Mouse (Mus musculus) gastrocnemius, postnatal 25 days (tissue): ENCODE data around the gene Tnnt1. TPM values are rescaled to one million over a fixed set of nuclear protein-coding genes. Genes with fewer than 3 reads are reported as not detected.

Experiments
- DNase-seq: peaks from one replicate; pipeline ENCODE4 v3.0.0; 2022
- total RNA-seq, 2 experiments: library from RNA; stranded (reverse); gene quantifications; 1 replicate in 1 of 2; 2 replicates in 1 of 2; pipeline ENCODE4 v1.2.3; 2021

The Tnnt1 gene
- total RNA-seq, 2 experiments from 2014 or later = 151 to 768 TPM

DNA sequence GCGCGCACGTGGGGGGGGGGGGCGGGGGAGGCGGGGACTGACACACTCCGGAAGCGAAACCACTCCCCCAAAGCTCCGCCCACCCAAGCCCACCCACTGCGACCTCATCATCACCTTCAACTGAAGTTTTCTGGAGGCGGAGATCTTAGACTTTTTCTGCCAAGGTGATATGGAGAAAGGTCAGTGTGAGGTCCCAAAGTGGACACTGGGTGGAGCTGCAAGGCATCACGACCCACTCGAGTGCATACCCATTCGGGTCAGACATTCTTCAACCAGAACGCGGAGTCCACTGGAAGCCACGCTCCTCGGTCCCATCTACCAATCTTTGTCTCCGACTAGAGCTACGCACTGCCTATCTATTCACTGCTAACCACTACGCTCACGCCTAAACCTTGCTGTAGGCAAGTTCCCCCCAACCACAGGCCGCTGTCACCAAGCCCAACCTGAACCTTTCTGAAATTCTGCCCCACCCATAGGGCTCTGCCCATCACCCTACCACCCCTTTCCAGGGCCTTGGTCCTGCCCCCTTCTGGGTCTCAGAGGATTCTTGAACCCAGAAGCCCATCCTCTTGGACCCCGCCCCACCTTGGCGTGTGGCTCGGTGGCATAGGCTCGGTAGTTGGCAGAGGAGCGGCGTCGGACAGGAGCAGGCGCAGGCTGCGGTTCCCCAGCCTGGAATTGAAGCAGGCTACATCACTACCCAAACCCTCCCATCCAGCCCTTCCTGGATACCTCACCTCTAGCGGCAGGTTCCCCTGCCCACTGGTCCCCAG is 5.2 kb upstream of the Tnnt1 start:
- no peak for DNase-seq

DNA sequence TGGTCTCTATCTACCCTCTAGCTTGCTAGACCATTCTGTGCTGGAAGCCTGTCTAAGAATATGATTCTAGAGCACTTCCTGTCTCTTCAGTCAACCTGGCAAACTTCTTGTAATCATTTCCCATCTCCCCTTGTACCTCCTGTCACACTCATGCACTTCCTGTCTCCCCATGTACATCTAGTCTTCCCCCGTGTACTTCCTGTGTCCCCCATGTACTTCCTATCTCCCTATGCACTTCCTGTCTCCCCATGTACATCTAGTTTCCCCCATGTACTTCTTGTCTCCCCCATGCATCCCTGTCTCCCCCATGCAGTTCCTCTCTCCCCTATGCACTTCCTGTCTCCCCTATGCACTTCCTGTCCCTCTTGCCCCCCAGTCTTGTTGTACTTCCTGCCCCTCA is 2.3 kb upstream of the Tnnt1 start:
- DNase-seq = no peak

DNA sequence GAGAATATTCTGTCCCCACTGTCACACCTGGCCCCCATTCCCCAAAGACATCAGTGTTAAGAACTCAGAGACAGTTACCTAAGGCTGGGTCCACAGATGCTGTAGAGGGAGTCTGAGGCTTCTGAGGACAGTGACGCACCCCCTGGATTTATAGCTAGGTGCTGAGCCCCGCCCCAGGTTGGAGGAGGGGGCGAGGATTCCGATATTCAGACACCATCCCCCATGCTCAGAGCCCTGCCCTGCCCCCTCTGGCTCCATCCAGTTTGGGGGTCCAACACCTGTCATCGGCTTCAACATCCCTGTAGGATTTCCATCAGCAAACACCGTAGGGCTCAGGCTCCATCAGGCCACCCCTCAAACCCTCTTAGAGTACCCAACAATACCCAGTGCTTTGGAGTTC is 329 bp downstream of the Tnnt1 start:
- no peak for DNase-seq

DNA sequence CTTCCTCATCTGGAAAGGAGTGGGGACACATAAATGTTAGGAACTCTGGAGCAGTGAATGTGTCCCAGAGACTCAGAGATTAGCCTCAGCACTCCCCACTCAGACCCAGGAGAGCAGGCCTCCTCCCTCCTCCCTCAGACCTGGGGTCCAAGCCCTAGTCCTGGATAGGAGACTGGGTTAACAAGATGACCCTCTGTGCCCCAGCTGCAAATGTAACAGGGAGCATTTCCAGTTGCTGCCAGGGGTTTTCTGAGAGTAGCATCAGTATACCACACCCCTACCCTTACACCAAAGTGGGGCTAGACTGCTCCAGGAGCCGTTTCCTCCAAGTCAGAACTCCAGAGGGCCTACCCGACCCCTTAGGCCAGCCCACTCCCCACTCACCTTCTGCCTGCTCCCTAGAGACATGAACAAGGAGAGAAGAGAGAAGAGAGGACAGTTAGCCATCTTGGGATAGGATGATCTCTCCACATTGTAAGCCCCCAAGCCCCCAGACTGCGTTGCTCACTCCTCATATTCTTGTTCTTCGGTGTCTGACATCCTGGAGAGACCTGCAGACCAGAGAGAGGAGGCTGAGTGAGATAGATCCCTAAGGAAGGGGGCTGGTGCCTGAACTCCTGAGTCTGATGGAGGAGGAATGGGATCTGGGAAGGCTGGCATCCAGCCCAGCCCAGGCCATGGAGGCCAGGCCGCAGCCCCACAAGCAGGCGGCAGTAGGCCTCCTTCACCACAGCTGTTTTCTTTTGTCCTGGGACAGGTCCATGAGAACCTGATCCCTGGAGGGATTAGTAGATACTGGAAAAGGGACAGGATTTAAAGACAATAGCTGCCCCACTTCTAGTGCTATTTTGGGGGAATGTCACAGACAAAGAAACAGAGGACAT is 2.1 kb downstream of the Tnnt1 start:
- no peak for DNase-seq

DNA sequence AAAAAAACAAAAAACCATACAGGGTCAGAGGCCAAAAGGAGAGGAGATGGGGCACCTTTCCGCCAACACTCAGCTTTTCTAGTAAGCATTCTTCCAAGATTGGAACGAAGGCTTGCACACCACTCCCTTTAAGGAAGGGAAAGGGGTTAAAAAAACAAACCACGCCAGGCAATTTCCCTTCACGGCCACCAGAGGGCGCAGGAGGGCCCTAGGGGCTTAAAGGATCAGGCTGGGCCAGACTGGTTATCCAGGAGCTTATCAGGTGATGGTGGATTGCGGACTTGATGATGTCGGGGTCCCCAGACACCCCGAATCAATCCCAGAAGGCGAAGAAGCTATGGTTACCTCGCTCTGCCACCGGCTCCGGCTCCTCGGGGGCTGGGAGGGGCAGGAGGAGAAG is 2.9 kb downstream of the Tnnt1 start:
- no peak for DNase-seq

DNA sequence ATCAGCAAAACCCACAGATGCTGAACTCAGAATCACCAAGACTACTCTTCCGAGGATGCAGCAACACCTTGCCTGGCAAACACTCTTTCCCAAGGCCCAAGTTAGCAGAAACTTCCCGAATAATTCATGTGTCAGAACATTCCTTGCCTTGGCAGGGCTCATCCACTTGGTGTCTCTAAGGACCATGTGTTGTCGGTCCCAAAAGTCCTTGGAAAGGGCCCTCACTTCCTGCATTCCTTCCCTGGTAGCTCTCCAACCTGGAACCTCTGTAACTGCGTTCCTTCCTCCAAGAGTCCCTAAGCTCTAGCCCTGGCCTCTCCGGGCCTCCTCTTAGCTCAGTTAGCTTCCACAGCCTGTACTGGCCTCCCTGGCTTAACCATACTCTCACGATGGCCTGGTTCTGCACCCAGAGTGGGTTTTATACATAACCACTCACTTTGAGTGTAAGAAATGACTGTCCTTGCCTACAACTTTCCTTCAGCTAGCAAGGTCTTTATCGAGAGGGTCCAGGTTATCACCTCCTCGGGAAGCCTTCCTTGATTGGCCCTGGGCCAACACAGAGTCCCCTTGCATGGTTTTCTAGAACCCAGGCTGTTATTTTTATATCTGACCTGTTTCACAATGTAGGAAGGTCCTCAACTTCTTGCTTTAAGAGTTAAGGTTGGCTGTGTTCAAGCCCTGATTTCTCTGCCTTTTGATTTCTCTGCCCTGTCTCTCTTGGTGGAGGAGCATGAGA is 4.5 kb downstream of the Tnnt1 start:
- no peak for DNase-seq

DNA sequence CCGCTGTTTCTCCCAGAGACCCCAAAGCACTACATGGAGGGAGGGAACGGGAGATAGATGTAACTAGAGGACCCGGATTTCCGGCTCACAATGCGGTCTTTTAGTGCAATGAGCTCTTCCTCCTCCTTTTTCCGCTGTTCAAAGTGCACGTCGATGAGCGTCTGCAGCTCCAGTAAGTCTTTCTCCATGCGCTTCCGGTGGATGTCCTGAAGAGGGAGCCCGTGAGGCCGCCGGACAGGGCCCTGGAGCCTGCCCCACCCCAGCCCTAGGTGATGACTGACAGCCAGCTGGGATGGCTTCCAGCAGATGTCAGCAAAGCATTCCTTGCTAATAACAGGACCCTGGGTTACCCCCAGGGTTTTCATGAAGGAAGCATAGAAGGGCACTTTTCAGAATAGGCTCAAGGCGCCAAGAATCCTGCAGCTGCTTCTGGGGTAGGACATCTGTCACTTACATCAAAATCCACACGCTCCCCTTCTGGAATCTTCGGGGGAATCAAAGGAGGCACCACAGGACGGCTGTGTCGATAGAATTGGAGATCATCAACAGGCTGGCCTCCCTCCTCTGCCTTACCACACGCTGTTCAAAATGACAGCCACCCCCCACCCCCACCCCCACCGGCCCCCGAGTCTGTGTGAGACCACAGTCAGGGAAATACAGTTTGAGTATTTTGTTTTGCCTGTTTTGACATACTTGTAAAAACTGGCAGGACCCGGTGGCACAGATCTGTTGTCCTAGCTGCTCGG is 6.1 kb downstream of the Tnnt1 start:
- DNase-seq = peak; percentile 67

DNA sequence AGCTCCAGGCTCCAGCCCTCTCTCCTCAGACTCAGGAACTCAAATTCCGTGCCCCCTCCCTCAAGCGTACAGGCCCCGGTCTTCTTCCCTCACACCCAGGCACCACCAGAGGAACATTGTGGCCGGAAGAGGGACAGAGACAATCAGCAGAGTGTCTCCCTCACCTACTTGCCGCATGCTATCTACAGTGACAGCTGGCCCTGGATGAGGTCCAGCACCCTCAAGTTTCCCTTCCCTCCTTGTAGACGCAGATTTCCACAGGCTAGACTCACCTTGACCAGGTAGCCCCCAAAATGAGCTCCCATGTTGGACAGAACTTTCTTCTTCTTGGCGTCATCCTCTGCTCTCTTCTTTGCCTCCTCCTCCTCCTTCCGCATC is 7.5 kb downstream of the Tnnt1 start:
- no peak for DNase-seq

DNA sequence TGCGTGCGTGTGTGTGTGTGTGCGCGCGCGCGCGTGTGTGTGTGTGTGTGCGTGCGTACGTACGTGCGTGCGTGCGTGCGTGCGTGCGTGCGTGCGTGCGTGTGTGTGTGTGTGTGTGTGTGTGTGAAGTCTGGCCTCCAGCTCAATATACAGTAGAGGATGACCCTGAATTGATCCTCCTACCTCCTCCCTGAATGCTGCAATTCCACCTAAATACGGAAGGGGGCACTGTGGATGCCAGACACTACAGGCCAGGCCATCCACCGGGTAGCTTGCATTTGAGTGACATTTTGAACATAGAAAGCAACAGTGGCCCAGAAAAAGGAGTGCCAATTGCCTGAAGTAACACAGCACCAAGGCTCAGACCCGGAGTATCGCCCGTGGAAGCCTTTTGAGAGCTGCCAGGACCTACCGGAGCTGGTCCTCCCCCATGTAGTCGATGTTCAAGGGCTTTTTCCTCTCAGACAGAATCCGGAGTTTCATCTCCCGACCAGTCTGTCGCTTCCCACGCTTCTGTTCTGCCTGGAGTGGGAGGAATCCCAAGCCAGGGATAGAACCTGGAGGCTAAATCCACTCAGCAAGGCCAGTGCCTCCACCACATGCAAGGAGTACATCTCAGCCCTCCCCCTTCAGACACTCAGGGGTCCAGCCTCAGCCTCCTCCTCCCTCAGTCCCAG is 8.0 kb downstream of the Tnnt1 start:
- DNase-seq = no peak

DNA sequence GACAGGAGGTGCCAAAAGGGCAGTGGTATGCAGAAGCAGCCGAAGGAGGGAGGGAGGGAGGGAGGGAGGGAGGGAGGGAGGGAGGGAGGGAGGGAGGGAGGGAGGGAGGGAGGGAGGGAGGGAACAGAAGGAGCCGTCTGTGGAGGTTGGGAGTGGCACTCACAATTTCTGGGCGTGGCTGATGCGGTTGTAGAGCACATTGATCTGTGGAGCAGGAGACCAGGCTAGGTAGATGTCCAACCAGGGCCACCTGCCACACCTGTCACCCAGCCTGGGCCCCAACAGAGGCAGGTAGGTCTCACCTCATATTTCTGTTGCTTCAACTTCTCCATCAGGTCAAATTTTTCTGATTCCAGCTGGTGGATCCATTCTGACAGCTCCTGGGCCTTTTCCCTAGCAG is 9.0 kb downstream of the Tnnt1 start:
- DNase-seq = no peak

DNA sequence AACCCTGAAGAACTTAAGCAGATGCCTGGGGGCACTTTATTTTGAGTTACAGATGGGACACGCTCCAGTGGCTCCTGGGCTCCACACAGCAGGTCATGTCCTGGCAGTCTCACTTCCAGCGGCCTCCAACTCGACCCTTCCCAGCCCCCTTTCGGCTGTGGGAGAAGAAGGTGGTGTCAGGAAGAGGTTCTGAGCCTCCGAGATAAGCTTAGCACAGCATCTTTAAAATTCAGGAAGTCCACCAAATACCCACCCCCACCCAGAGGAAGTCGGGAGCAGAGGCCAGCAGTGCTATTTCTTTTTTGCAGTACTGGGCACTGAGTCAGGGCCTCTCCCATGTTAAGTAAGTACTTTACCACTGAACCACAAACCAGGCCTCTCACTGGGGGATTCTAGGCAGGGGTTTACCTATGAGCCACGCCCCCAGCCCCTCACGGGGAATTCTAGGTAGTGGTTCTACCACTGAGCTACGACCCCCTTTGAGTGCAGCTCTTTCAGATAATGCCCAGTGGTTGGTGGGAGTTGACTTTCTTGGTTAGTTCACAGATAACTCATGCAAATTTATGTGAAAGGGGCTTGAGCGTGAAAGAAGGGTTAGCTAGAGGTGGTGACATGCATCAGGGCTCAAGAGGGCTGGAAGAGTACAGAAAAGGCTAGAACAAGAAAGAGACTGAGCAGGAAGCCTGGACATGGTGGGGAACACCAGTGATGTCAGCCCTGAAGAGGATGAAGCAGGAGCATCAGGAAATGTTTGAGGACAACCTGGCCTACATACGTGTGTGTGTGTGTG is 11.3 kb downstream of the Tnnt1 start:
- no peak for DNase-seq

DNA sequence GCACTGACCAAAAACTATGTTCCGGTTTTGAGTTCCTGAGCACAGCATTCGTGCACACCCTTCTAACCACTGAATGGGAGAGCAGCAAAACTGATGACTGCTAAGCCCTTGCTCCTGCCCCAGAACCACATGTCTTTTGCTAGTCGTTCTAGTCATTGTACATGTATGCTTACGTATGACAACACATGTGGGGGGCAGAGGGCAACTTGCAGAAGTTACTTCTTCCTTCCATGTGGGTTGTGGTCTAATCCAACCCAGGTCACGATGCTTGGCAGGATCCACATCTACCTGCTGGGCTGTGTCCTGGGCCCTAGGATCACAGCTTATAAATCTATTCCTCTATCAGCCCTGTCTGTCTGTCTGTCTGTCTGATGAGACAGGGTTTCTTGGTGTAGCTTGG is 12.3 kb downstream of the Tnnt1 start:
- no peak for DNase-seq

DNA sequence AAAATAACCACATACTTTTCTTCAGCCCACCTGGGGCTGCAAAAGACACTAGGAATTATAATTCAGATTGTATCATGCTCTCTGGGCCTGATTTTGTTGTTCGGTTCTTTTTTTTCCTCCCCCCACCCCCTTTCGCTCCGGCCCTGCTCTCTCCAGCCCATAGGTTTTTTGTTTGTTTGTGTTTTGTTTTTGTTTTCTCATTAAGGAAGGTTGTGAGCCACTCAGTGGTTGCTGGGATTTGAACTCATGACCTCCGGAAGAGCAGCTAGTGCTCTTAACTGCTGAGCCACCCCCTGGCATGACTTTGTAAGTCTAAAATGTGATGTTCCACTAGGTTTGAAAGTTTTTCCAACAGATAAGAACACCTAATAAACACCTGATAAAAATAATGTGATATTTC is 13.1 kb downstream of the Tnnt1 start:
- no peak for DNase-seq

DNA sequence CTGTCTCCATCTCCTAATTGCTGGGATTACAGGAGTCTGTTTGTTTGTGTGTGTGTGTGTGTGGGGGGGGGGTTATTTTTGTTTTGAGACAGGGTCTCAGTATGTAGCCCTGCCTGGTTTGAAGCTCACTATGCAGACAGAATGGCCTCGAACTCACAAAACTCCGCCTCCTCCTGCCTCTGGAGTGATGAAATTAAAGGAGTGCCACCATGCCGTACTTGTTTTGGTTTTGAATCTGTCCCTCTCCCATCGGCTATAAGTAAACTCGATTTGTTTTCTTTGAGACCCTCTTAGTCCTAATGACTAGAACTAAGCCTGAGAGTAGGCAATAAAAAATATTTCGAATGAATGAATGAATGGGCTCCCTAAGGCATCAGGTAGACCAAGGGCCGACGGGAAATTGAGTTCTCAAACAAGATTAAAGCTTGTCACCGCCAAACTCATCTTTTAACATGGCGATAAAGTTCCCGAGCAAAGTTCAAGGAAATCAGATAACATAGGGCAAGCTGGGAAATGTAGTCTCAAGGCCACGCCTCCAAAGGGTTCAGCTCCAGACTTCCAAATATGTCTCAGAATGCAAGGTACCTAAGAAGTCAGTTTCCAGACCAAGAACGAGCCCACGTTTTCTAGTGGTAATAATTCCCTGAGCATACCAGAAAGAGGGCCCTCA is 13.6 kb downstream of the Tnnt1 start:
- DNase-seq = peak; percentile 40

DNA sequence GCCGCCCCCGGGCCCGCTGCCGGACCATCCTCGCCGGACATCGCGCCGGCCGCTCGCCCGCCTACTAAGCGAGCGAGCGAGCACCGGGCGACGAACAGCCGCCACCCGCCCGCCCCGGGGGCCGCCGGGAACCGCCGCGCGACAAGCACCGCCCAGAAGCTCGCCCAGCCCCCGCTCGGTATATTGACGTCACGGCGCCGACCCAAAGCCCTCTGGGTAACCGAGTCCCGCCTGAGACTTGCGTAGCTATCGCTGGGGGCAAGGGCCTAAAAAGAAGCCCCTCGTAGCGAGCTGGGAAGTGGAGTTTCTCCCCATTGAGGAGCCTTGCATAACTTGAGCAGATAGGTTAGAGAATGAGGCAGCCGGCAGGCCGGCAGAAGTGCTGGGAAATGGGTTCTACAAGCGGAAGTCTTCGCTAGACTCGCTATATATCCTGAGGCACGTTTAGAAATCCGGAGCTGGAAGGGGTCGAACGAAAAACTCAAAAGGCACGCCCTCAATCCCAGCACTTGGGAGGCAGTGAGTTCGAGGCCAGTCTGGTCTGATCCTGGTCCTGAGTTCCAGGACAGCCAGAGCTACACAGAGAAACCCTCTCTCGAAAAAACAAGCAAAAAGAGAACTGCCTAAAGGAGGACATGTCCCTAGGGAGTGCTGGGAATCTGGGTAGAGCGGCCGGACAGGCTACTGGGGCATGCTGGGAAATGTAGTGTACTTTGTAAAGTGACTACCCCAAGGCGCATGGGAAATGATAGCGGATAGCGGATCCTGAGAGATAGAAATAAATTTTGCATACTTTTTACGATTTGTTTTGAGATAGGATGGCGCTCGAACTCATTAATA is 14.4 kb downstream of the Tnnt1 start, which contains the start of gene Ppp1r12c:
TSS of gene Ppp1r12c (minus strand) at position 123 of the 840 bp plus-strand sequence.
- DNase-seq = peak; percentile 94

DNA sequence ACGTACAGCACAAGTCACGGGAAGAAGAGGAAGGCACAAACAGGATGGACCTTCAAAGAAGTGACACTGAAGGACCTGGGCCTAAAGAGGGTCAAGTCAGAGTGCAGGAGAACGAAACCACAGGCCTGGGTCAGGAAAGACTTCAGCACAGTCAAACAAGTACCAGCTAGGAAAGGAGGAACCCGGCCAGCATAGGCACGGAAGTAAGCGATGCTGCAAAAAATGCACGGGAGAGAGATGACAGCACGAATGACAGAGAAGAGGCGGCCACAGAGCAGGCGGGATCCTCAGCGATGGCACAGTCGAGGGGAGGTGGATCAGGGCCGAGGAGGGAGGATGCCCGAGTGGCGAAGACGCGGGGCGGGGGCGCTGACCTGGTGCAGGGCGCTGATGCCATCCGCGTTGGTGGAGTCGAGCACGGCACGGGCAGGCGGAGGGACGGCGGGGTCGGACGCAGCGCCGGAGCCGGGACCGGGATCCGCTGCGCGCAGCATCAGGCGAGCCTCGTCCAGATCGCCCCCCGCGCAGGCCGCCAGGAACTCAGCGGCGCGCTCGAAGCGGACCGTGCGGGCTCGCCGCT is 15.2 kb downstream of the Tnnt1 start:
- no peak for DNase-seq

DNA sequence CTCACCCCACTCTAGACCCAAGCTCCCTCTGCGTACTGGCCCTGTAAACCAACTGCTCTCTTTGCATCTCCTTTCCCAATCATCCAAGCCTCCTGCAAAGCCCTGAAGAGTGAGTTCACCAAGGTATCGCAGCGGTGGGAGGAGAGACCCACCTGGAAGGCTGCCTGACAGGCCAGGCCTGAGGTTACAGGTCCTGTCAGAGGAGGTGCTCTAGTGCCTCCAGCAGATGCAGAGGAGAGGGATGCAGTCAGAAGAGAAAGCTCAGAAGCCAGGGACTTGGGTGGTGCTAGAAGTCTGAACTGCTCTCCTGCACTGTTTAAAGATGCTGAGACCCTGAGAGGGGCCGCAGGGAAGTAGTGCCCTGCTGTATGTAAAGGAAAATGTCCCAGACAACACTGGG is 17.1 kb downstream of the Tnnt1 start:
- no peak for DNase-seq

DNA sequence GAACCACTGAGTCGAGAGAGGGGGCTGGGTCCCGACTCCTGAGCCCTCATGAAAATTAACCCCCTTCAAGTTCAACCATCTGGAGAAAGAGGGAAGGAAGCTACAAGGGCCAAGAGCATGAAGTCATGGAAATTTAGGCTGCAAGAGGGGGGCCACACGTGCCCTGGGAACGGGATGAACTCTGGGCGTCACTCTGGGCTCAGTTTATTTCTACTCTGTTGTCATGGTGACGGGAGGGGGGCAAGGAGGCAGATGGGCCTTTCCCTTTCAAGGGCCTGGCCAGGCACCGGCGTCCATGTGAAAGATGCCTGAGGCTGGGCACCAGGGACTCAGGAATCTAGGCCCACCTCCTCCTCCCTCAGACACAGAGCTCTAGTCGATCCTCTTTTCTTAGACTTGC is 17.9 kb downstream of the Tnnt1 start:
- DNase-seq = peak; percentile 74
